Mouse (Mus musculus) bone marrow, adult 2 months (tissue): ENCODE data around the gene Camta1. TPM values are rescaled to one million over a fixed set of nuclear protein-coding genes. Genes with fewer than 3 reads are reported as not detected.

Source experiments
- H3K27ac ChIP-seq: fragments of 200-500 bp; 2 replicates; pipeline ENCODE4 v1.5.1; 2012; ENCODE audit warnings: low read depth, mild to moderate bottlenecking, control low read depth, inconsistent platforms, low read length; ENCODE audit not compliant: control insufficient read depth, poor library complexity, insufficient read depth
- H3K4me1 ChIP-seq: fragments of 200-500 bp; 2 replicates; pipeline ENCODE4 v1.6.1; 2011; ENCODE audit warnings: low read length; ENCODE audit not compliant: control insufficient read depth, insufficient read depth
- H3K4me3 ChIP-seq: fragments of 200-500 bp; replicated peaks from 2 replicates; pipeline ENCODE3; 2011; ENCODE audit warnings: mild to moderate bottlenecking, low read depth, low read length, control low read depth; ENCODE audit not compliant: control insufficient read depth
- CTCF ChIP-seq: fragments of 200-500 bp; IDR thresholded peaks from 2 replicates; pipeline ENCODE4 v1.5.1; 2011; ENCODE audit warnings: low read length, control low read depth; ENCODE audit not compliant: control insufficient read depth, insufficient read depth
- POLR2A ChIP-seq: fragments of 200-500 bp; IDR thresholded peaks from 2 replicates; pipeline ENCODE4 v1.6.1; 2011; ENCODE audit warnings: low read depth, mild to moderate bottlenecking, control low read depth, low read length, borderline replicate concordance; ENCODE audit not compliant: control insufficient read depth
- WGBS: fragments of 180-500 bp; shearing (Covaris S2); methylation state at CpG from one replicate; pipeline ENCODE4 v1.1.7; 2018; 5-methylcytosine and 5-hydroxymethylcytosine counted together
- polyA plus RNA-seq: library from polyadenylated mRNA; stranded (reverse); fragments of >200 nt; gene quantifications from 2 replicates; pipeline ENCODE4 v1.2.4, GENCODE M21; 2011; ENCODE audit warnings: low replicate concordance; ENCODE audit not compliant: missing spikeins, insufficient read depth, insufficient read length

Camta1 gene
- polyA plus RNA-seq, 1 experiment = 26.6 TPM

GRCm38 (mm10) chr4:151813711-151814110 lies 48.0 kb downstream of the Camta1 start:
- H3K4me1 ChIP-seq = no peaks in the 10 kb centered on the region; the same call in 1 of the 2 replicates

GRCm38 (mm10) chr4:151805685-151806084 lies 56.0 kb downstream of the Camta1 start:
- Histone ChIP-seq H3K27ac (no peak overlapping the region), H3K4me1 (peaks cover 1% of the 10 kb centered on the region; the same call in 1 of the 2 replicates), H3K4me3 (no peak overlapping the region)
- 83% methylated on average over 4 of the region's 4 CpGs for WGBS
- no peak for TF ChIP-seq CTCF
- no peak for TF ChIP-seq POLR2A

More at GRCm38 (mm10) chr4:151813711-151814110, 48.0 kb downstream of the Camta1 start:
- Histone ChIP-seq H3K4me3 (no peak overlapping the region), H3K27ac (no peak overlapping the region)
- no peak for TF ChIP-seq CTCF
- TF ChIP-seq POLR2A = no peak
- WGBS = 73% methylated on average over 4 of the region's 4 CpGs

- TF ChIP-seq CTCF (no peak), POLR2A (no peak)
- Histone ChIP-seq H3K4me1 (peaks cover 1% of the 10 kb centered on the region; the same call in 1 of the 2 replicates), H3K27ac (no peak overlapping the region), H3K4me3 (no peak overlapping the region)
- 90% methylated on average over 6 of the region's 6 CpGs for WGBS
Measured at GRCm38 (mm10) chr4:151805046-151805445, 56.6 kb downstream of the Camta1 start.

- peaks cover 1% of the 10 kb centered on the region; the same call in 1 of the 2 replicates for H3K4me1 ChIP-seq
- H3K4me3 ChIP-seq = no peak overlapping the region
- 53% methylated on average over 2 of the region's 2 CpGs for WGBS
- TF ChIP-seq POLR2A (no peak), CTCF (no peak)
- H3K27ac ChIP-seq = no peak overlapping the region
Measured at GRCm38 (mm10) chr4:151804208-151804607, 57.5 kb downstream of the Camta1 start.

- Histone ChIP-seq H3K4me3 (no peak overlapping the region), H3K4me1 (no peaks in the 10 kb centered on the region), H3K27ac (no peak overlapping the region)
- TF ChIP-seq CTCF = no peak
- WGBS = 91% methylated on average over 2 of the region's 2 CpGs
Measured at GRCm38 (mm10) chr4:151798630-151799029, 63.0 kb downstream of the Camta1 start.

- WGBS = 89% methylated on average over 5 of the region's 5 CpGs
- H3K4me3 ChIP-seq = no peak overlapping the region
- H3K27ac ChIP-seq = no peak overlapping the region
- TF ChIP-seq CTCF = no peak
- TF ChIP-seq POLR2A = no peak
- H3K4me1 ChIP-seq = no peaks in the 10 kb centered on the region
Measured at GRCm38 (mm10) chr4:151793694-151794093, 68.0 kb downstream of the Camta1 start.

- TF ChIP-seq CTCF (no peak), POLR2A (no peak)
- 91% methylated on average over 16 of the region's 16 CpGs for WGBS
- Histone ChIP-seq H3K4me3 (no peak overlapping the region), H3K4me1 (no peaks in the 10 kb centered on the region), H3K27ac (no peak overlapping the region)
Measured at GRCm38 (mm10) chr4:151786946-151787705, 74.5 kb downstream of the Camta1 start.

GRCm38 (mm10) chr4:151780511-151780910 lies 81.2 kb downstream of the Camta1 start:
- Histone ChIP-seq H3K27ac (no peak overlapping the region), H3K4me3 (no peak overlapping the region), H3K4me1 (no peaks in the 10 kb centered on the region)
- TF ChIP-seq CTCF = no peak
- TF ChIP-seq POLR2A = no peak
- WGBS = 92% methylated on average over 6 of the region's 6 CpGs

- 88% methylated on average over 12 of the region's 12 CpGs for WGBS
- Histone ChIP-seq H3K4me1 (no peaks in the 10 kb centered on the region), H3K4me3 (no peak overlapping the region), H3K27ac (no peak overlapping the region)
- no peak for TF ChIP-seq CTCF
- TF ChIP-seq POLR2A = no peak
Measured at GRCm38 (mm10) chr4:151779962-151780459, 81.7 kb downstream of the Camta1 start.
